Mouse (Mus musculus): ENCODE data around the gene Inpp5f.

DNA sequence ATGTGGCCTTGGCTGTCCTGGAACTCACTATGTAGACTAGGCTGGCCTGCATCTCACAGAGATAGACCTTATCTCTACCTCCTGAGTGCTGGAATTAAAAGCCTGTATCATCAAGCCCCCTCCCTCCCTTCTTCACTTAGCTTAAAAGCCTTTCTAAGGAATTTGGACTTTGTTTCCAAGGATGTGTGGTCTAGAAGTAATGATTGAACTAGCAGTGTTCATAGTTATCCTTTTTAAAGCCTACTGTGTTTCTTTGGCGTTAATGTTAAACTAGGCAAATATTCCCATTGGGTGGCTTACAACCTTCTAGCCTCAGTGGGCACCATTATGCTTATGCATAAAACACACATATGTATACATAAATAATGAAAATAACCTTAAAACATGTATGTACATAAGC is 16.6 kb downstream of the Inpp5f start:
- no peak for TF ChIP-seq ZMIZ1 (IDR thresholded peaks at IDR 0.05; ENCODE audit: low read depth, low read length)
- TF ChIP-seq CTCF (IDR thresholded peaks at IDR 0.05 in 2 of 3, conservative IDR thresholded peaks at IDR 0.05 in 1 of 3; ENCODE audit: control insufficient read depth in 1 of 3, insufficient read depth in 1 of 3, low read depth in 2 of 3, low read length in 3 of 3, poor library complexity in 1 of 3, severe bottlenecking in 1 of 3), result no peak
